Mouse (Mus musculus) heart, embryonic 14.5 days (tissue): Measurements from ENCODE around the gene 2010111I01Rik. TPM values are rescaled to one million over a fixed set of nuclear protein-coding genes. Genes with fewer than 3 reads are reported as not detected.

Source experiments
- ATAC-seq: fragments of 200-750 bp; cut with Nextera tagmentation; 2 replicates; pipeline ENCODE4 v1.8.0; 2017; ENCODE audit warnings: low read depth, moderate TSS enrichment; ENCODE audit not compliant: insufficient number of reproducible peaks, insufficient read depth, low FRiP score
- H3K27ac ChIP-seq, 2 experiments: fragments of 200-500 bp in 1 of 2; fragments of 300-500 bp in 1 of 2; sonication (generic) in 1 of 2; replicated peaks in 1 of 2; 2 replicates each; pipeline ENCODE4 v1.5.1; 2012 to 2014; ENCODE audit warnings: low read depth in 2 of 2, low read length in 2 of 2, control low read depth in 1 of 2, mild to moderate bottlenecking in 1 of 2, mixed read lengths in 1 of 2; ENCODE audit not compliant: control insufficient read depth in 1 of 2, insufficient read depth in 1 of 2
- H3K27me3 ChIP-seq: fragments of 300-500 bp; sonication (generic); 2 replicates; pipeline ENCODE4 v1.6.1; 2014; ENCODE audit warnings: mild to moderate bottlenecking, low read length, control low read depth; ENCODE audit not compliant: control insufficient read depth, insufficient read depth
- H3K36me3 ChIP-seq: fragments of 300-500 bp; sonication (generic); 2 replicates; pipeline ENCODE4 v1.6.1; 2014; ENCODE audit warnings: mild to moderate bottlenecking, control low read depth, low read length, mixed read lengths; ENCODE audit not compliant: control insufficient read depth, insufficient read depth
- H3K4me1 ChIP-seq, 2 experiments: fragments of 200-500 bp in 1 of 2; fragments of 300-500 bp in 1 of 2; sonication (generic) in 1 of 2; 2 replicates each; pipeline ENCODE4 v1.6.1; 2012 to 2014; ENCODE audit warnings: low read length in 2 of 2, control low read depth in 1 of 2, mixed read lengths in 1 of 2; ENCODE audit not compliant: control insufficient read depth in 2 of 2, insufficient read depth in 2 of 2
- H3K4me2 ChIP-seq: fragments of 300-500 bp; sonication (generic); 2 replicates; pipeline ENCODE4 v1.6.1; 2014; ENCODE audit warnings: mild to moderate bottlenecking, low read length
- H3K4me3 ChIP-seq, 2 experiments: fragments of 200-500 bp in 1 of 2; fragments of 300-500 bp in 1 of 2; sonication (generic) in 1 of 2; 2 replicates each; pipeline ENCODE4 v1.5.1; 2012 to 2014; ENCODE audit warnings: low read length in 2 of 2, mild to moderate bottlenecking in 2 of 2, control low read depth in 1 of 2, low read depth in 1 of 2, moderate library complexity in 1 of 2; ENCODE audit not compliant: control insufficient read depth in 1 of 2, insufficient read depth in 1 of 2
- H3K9ac ChIP-seq: fragments of 300-500 bp; sonication (generic); 2 replicates; pipeline ENCODE4 v1.6.1; 2014; ENCODE audit warnings: mild to moderate bottlenecking, low read length
- H3K9me3 ChIP-seq: fragments of 300-500 bp; sonication (generic); 2 replicates; pipeline ENCODE4 v1.6.1; 2016; ENCODE audit warnings: low read length, control low read depth; ENCODE audit not compliant: control insufficient read depth
- WGBS: fragments of 180-500 bp; shearing (Covaris S2); extraction: QIAGEN DNeasy Blood & Tissue Kit; methylation state at CpG from one replicate; pipeline ENCODE4 v1.1.7; 2014; 5-methylcytosine and 5-hydroxymethylcytosine counted together
- polyA plus RNA-seq: library from polyadenylated mRNA; unstranded; fragments of >200 nt; fragmentation: Nextera tagmentation; extraction: Ambion mirVana; gene quantifications from 2 replicates; pipeline ENCODE4 v1.2.1, GENCODE M21; 2014

2010111I01Rik gene
- polyA plus RNA-seq, 1 experiment from 2014 or later, result 69.5 TPM

GRCm38 (mm10) chr13:63068371-63069136 is 103.9 kb downstream of the 2010111I01Rik start:
- Histone ChIP-seq H3K36me3 (no peaks in the 10 kb centered on the region), H3K4me1 (peaks cover 5 to 6% of the 10 kb centered on the region in 2 experiments; a peak in 3 of 4 replicates), H3K27me3 (no peaks in the 10 kb centered on the region), H3K9me3 (no peaks in the 10 kb centered on the region), H3K27ac (no peak overlapping the region), H3K4me2 (no peak overlapping the region), H3K4me3 (no peak overlapping the region), H3K9ac (no peak overlapping the region)
- WGBS, result 86% methylated on average over 4 of the region's 4 CpGs
- no peak for ATAC-seq

- no peak overlapping the region for H3K4me2 ChIP-seq
- 56% methylated on average over 8 of the region's 8 CpGs for WGBS
- no peak overlapping the region for H3K9ac ChIP-seq
- no peaks in the 10 kb centered on the region for H3K27me3 ChIP-seq
- no peaks in the 10 kb centered on the region for H3K36me3 ChIP-seq
- H3K4me1 ChIP-seq, result peaks cover 10 to 18% of the 10 kb centered on the region in 2 experiments
- no peak overlapping the region; a peak in 1 of 4 replicates for H3K27ac ChIP-seq
- no peak for ATAC-seq
- H3K9me3 ChIP-seq, result no peaks in the 10 kb centered on the region
- H3K4me3 ChIP-seq, result no peak overlapping the region
Observed at GRCm38 (mm10) chr13:63071874-63072273, 107.2 kb downstream of the 2010111I01Rik start.

GRCm38 (mm10) chr13:63072376-63072775 is 107.7 kb downstream of the 2010111I01Rik start:
- Histone ChIP-seq H3K36me3 (no peaks in the 10 kb centered on the region), H3K27me3 (no peaks in the 10 kb centered on the region), H3K4me1 (peaks cover 10 to 18% of the 10 kb centered on the region in 2 experiments), H3K4me2 (no peak overlapping the region), H3K4me3 (no peak overlapping the region), H3K9ac (no peak overlapping the region), H3K9me3 (no peaks in the 10 kb centered on the region), H3K27ac (no peak overlapping the region)
- ATAC-seq, result no peak
- WGBS, result 11% methylated on average over 3 of the region's 3 CpGs

GRCm38 (mm10) chr13:63073911-63074675 is 109.4 kb downstream of the 2010111I01Rik start:
- 38% methylated on average over 9 of the region's 9 CpGs for WGBS
- Histone ChIP-seq H3K9me3 (no peaks in the 10 kb centered on the region), H3K27me3 (no peaks in the 10 kb centered on the region), H3K9ac (no peak overlapping the region), H3K4me3 (no peak overlapping the region), H3K4me2 (no peak overlapping the region), H3K4me1 (peaks cover 10 to 18% of the 10 kb centered on the region in 2 experiments), H3K27ac (peak overlapping the region in 1 of 2 experiments; percentile 47; a peak in 2 of 4 replicates), H3K36me3 (no peaks in the 10 kb centered on the region)
- ATAC-seq, result no peak

GRCm38 (mm10) chr13:63074676-63074991 is 109.9 kb downstream of the 2010111I01Rik start:
- Histone ChIP-seq H3K4me1 (peaks cover 10 to 18% of the 10 kb centered on the region in 2 experiments), H3K9ac (no peak overlapping the region), H3K27me3 (no peaks in the 10 kb centered on the region), H3K9me3 (no peaks in the 10 kb centered on the region), H3K27ac (no peak overlapping the region), H3K36me3 (no peaks in the 10 kb centered on the region), H3K4me2 (no peak overlapping the region), H3K4me3 (no peak overlapping the region)
- no peak for ATAC-seq
- 70% methylated on average over 3 of the region's 3 CpGs for whole genome bisulfite sequencing

GRCm38 (mm10) chr13:63075331-63075855 is 110.7 kb downstream of the 2010111I01Rik start:
- no peak overlapping the region for H3K27ac ChIP-seq
- 79% methylated on average over 2 of the region's 2 CpGs for WGBS
- no peaks in the 10 kb centered on the region for H3K27me3 ChIP-seq
- H3K9me3 ChIP-seq, result no peaks in the 10 kb centered on the region
- no peak overlapping the region for H3K4me3 ChIP-seq
- no peak overlapping the region for H3K9ac ChIP-seq
- ATAC-seq, result no peak
- no peak overlapping the region for H3K4me2 ChIP-seq
- peaks cover 10 to 18% of the 10 kb centered on the region in 2 experiments for H3K4me1 ChIP-seq
- H3K36me3 ChIP-seq, result no peaks in the 10 kb centered on the region

- WGBS, result 49% methylated on average over 4 of the region's 4 CpGs
- ATAC-seq, result no peak
- no peak overlapping the region for H3K4me3 ChIP-seq
Observed at GRCm38 (mm10) chr13:63080191-63080590, 115.5 kb downstream of the 2010111I01Rik start.

More at GRCm38 (mm10) chr13:63080191-63080590, 115.5 kb downstream of the 2010111I01Rik start:
- no peaks in the 10 kb centered on the region for H3K4me1 ChIP-seq
- H3K27me3 ChIP-seq, result no peaks in the 10 kb centered on the region
- H3K36me3 ChIP-seq, result no peaks in the 10 kb centered on the region
- no peaks in the 10 kb centered on the region for H3K9me3 ChIP-seq
- H3K27ac ChIP-seq, result no peak overlapping the region
- H3K4me2 ChIP-seq, result no peak overlapping the region
- no peak overlapping the region for H3K9ac ChIP-seq
